8 mouse cellular contexts compared by ENCODE assay signal in the genomic region with DNA sequence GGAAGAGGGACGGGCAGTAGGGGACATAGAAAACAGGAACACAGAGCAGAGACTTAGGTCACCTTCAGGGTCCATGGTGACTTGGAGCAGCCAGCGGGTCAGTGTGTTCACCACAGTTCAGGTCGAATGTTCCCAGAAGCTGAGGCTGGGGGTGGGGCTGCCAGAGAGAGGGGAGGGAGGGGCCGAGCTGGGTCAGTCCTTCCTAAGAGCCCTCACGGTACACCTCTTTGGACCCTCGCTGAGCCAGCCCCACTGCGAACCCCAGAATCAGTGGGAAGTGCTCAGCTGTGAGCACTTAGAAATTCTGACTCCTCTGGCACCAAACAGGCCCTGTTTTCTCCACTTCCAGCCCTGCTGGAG. TPM values are rescaled to one million over a fixed set of nuclear protein-coding genes. Genes with fewer than 3 reads are reported as not detected.
A peak's percentile ranks its signal among the peaks of the same experiment; 100 is the strongest.
DNase-seq lines count a peak whose midpoint lies in the region; ATAC-seq and TF ChIP-seq lines count a peak whose summit lies in the region.

A gene (minus strand): TSS at position 316 of the 360 bp plus-strand sequence.

- no peak within 1 kb of the TSS for H3K4me2 ChIP-seq in forebrain, embryonic 15.5 days (replicated peaks)
- H3K4me2 ChIP-seq in stomach, embryonic 14.5 days (replicated peaks; ENCODE audit: low read depth, low read length) = peak within 1 kb of the TSS; percentile 1; the same call in 1 of the 2 replicates
- H3K4me2 ChIP-seq in stomach, postnatal 0 days (replicated peaks; ENCODE audit: low read depth) = no peak within 1 kb of the TSS
- H3K4me2 ChIP-seq in limb, embryonic 11.5 days (ENCODE audit: low read depth, severe bottlenecking) = peak within 1 kb of the TSS; percentile 13; the same call in 1 of the 2 replicates

- TF ChIP-seq EP300 in stomach, postnatal 0 days (optimal IDR thresholded peaks at IDR 0.05) = no peak

- H3K27ac ChIP-seq in forebrain, embryonic 10.5 days = peak within 1 kb of the TSS; percentile 78
- H3K27ac ChIP-seq in forebrain, embryonic 15.5 days (replicated peaks) = no peak within 1 kb of the TSS
- H3K27ac ChIP-seq in stomach, embryonic 14.5 days (ENCODE audit: low read length) = no peak within 1 kb of the TSS
- no peak within 1 kb of the TSS for H3K27ac ChIP-seq in stomach, postnatal 0 days (replicated peaks)
- no peak within 1 kb of the TSS for H3K27ac ChIP-seq in limb, embryonic 11.5 days (replicated peaks; ENCODE audit: low read depth, low read length)

- H3K9ac ChIP-seq in forebrain, embryonic 15.5 days (replicated peaks) = no peak within 1 kb of the TSS
- no peak within 1 kb of the TSS for H3K9ac ChIP-seq in stomach, embryonic 14.5 days (replicated peaks; ENCODE audit: low read depth, low read length)
- no peak within 1 kb of the TSS for H3K9ac ChIP-seq in stomach, postnatal 0 days (ENCODE audit: low read length)
- H3K9ac ChIP-seq in limb, embryonic 11.5 days (ENCODE audit: low read length) = peak within 1 kb of the TSS; percentile 23; the same call in 1 of the 2 replicates

- 6% methylated on average over 7 of the region's 7 CpGs for WGBS in forebrain, embryonic 10.5 days
- 14% methylated on average over 7 of the region's 7 CpGs for WGBS in forebrain, embryonic 15.5 days
- WGBS in stomach, embryonic 14.5 days = 22% methylated on average over 7 of the region's 7 CpGs
- WGBS in stomach, postnatal 0 days = 24% methylated on average over 7 of the region's 7 CpGs
- WGBS in limb, embryonic 11.5 days = 7% methylated on average over 7 of the region's 7 CpGs

- no peaks in the 10 kb centered on the region for H3K36me3 ChIP-seq in forebrain, embryonic 10.5 days (replicated peaks)
- H3K36me3 ChIP-seq in forebrain, embryonic 15.5 days = no peaks in the 10 kb centered on the region
- no peaks in the 10 kb centered on the region for H3K36me3 ChIP-seq in stomach, embryonic 14.5 days (ENCODE audit: control insufficient read depth, insufficient read depth, low read length)
- no peaks in the 10 kb centered on the region for H3K36me3 ChIP-seq in stomach, postnatal 0 days (ENCODE audit: control insufficient read depth, insufficient read depth, low read length)
- H3K36me3 ChIP-seq in limb, embryonic 11.5 days (ENCODE audit: control insufficient read depth, insufficient read depth, low read length) = no peaks in the 10 kb centered on the region

- peak within 1 kb of the TSS; percentile 42 for H3K4me3 ChIP-seq in forebrain, embryonic 10.5 days
- H3K4me3 ChIP-seq in forebrain, embryonic 15.5 days = no peak within 1 kb of the TSS
- H3K4me3 ChIP-seq in stomach, embryonic 14.5 days (ENCODE audit: low read depth, low read length) = no peak within 1 kb of the TSS
- H3K4me3 ChIP-seq in stomach, postnatal 0 days (ENCODE audit: low read depth, low read length) = no peak within 1 kb of the TSS
- H3K4me3 ChIP-seq in limb, embryonic 11.5 days (ENCODE audit: low read depth, low read length) = no peak within 1 kb of the TSS

- no peak for DNase-seq in forebrain, embryonic 10.5 days (ENCODE audit: extremely low spot score, low spot score)
- DNase-seq in stomach, postnatal 0 days (ENCODE audit: low spot score) = no peak
- DNase-seq in limb, embryonic 11.5 days (ENCODE audit: low spot score) = no peak
- no peak for DNase-seq in left cerebral cortex, adult 9 months (ENCODE audit: low spot score in 2 of 2)
- DNase-seq in right cerebral cortex, postnatal 36 days (ENCODE audit: low spot score in 2 of 2) = no peak
- DNase-seq in thymus, postnatal 0 days (ENCODE audit: low spot score) = no peak

- TF ChIP-seq CTCF in stomach, postnatal 0 days (IDR thresholded peaks at IDR 0.05; ENCODE audit: low read depth) = no peak

- H3K27me3 ChIP-seq in forebrain, embryonic 10.5 days (ENCODE audit: poor library complexity, severe bottlenecking) = peaks cover 37% of the 10 kb centered on the region
- H3K27me3 ChIP-seq in forebrain, embryonic 15.5 days = peaks cover 18% of the 10 kb centered on the region; the same call in 1 of the 2 replicates
- H3K27me3 ChIP-seq in stomach, embryonic 14.5 days (ENCODE audit: control insufficient read depth, insufficient read depth, low read length) = no peaks in the 10 kb centered on the region
- H3K27me3 ChIP-seq in stomach, postnatal 0 days (ENCODE audit: control insufficient read depth, insufficient read depth, low read length) = no peaks in the 10 kb centered on the region
- H3K27me3 ChIP-seq in limb, embryonic 11.5 days (ENCODE audit: control insufficient read depth, insufficient read depth, low read length) = peaks cover 15% of the 10 kb centered on the region; the same call in 1 of the 2 replicates

- peaks cover 6% of the 10 kb centered on the region for H3K9me3 ChIP-seq in forebrain, embryonic 10.5 days
- H3K9me3 ChIP-seq in forebrain, embryonic 15.5 days = no peaks in the 10 kb centered on the region
- H3K9me3 ChIP-seq in stomach, embryonic 14.5 days (ENCODE audit: control insufficient read depth, low read depth, low read length) = no peaks in the 10 kb centered on the region
- no peaks in the 10 kb centered on the region for H3K9me3 ChIP-seq in stomach, postnatal 0 days (ENCODE audit: control insufficient read depth, low read length)
- no peaks in the 10 kb centered on the region for H3K9me3 ChIP-seq in limb, embryonic 11.5 days (ENCODE audit: control insufficient read depth, low read length)

- ATAC-seq in forebrain, embryonic 15.5 days (replicated peaks) = no peak
- no peak for ATAC-seq in stomach, embryonic 14.5 days (ENCODE audit: insufficient number of reproducible peaks, insufficient read depth, low FRiP score, low read depth)
- no peak for ATAC-seq in stomach, postnatal 0 days (ENCODE audit: low FRiP score, low TSS enrichment)
- no peak for ATAC-seq in limb, embryonic 11.5 days (ENCODE audit: insufficient number of reproducible peaks, low FRiP score, low TSS enrichment, low read depth)

- peaks cover 44% of the 10 kb centered on the region for H3K4me1 ChIP-seq in forebrain, embryonic 10.5 days
- H3K4me1 ChIP-seq in forebrain, embryonic 15.5 days = no peaks in the 10 kb centered on the region
- no peaks in the 10 kb centered on the region for H3K4me1 ChIP-seq in stomach, embryonic 14.5 days (ENCODE audit: control insufficient read depth, insufficient read depth, low read length)
- H3K4me1 ChIP-seq in stomach, postnatal 0 days (replicated peaks; ENCODE audit: control insufficient read depth, insufficient read depth) = no peaks in the 10 kb centered on the region
- H3K4me1 ChIP-seq in limb, embryonic 11.5 days (ENCODE audit: control insufficient read depth, insufficient read depth, low read length) = peaks cover 8% of the 10 kb centered on the region; the same call in 1 of the 2 replicates

RNA-seq across cellular contexts. Expression of the gene that starts here (rescaled TPM):
- polyA plus RNA-seq in forebrain, embryonic 10.5 days (2016; fragmentation: Nextera tagmentation; extraction: Ambion mirVana) = 11.3 and 12.3 TPM in 2 replicates
- 0.50 and 0.66 TPM in 2 replicates for polyA plus RNA-seq in forebrain, embryonic 15.5 days (2015; fragmentation: Nextera tagmentation; extraction: Ambion mirVana)
- polyA plus RNA-seq in stomach, embryonic 14.5 days (2014; fragmentation: Nextera tagmentation; extraction: Ambion mirVana) = 1.4 and 2.2 TPM in 2 replicates
- polyA plus RNA-seq in stomach, postnatal 0 days (2015; fragmentation: Nextera tagmentation; extraction: Ambion mirVana) = 0.89 and 1.4 TPM in 2 replicates
- polyA plus RNA-seq in limb, embryonic 11.5 days (2014; fragmentation: Nextera tagmentation; extraction: Ambion mirVana) = 1.3 and 1.6 TPM in 2 replicates
- 0.99 and 1.4 TPM in 2 replicates for polyA plus RNA-seq in thymus, postnatal 0 days (2015; fragmentation: Nextera tagmentation; extraction: Ambion mirVana)

Comparison
In these comparisons a context has a peak if more than half of its experiments do, and no peak if none do; other contexts are left out.
1. H3K4me2 ChIP-seq: peak in stomach, embryonic 14.5 days (single experiment) and limb, embryonic 11.5 days (single experiment); none in forebrain, embryonic 15.5 days (single experiment) and stomach, postnatal 0 days (single experiment).